Mouse (Mus musculus) heart, postnatal 0 days (tissue): Measurements from ENCODE around the gene Atp6v1g3.

Source experiments
- CTCF ChIP-seq: IDR thresholded peaks from 2 replicates; pipeline ENCODE4 v1.5.1; 2016; ENCODE audit warnings: antibody characterized with exemption, control low read depth, low read depth
- EP300 ChIP-seq: IDR thresholded peaks from 2 replicates; pipeline ENCODE4 v1.6.1; 2016; ENCODE audit warnings: antibody characterized with exemption, low read depth

DNA sequence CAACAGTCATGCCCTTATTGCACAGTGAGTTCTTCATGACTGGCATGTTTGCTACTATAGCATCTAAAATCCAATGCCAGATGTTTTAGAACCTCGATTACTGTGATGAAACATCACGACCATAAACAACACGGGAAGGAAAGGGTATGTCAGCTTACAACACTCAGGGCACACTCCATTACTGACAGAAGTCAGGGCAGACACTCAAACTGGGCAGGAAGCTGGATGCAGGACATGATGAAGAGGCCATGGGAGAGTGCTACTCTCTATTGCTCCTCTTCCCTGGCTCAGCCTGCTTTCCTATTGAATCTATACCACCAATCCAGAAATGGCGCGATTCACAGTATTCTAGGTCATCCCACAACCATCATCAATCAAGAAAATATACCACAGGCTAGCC, 28.4 kb downstream of the Atp6v1g3 start:
- TF ChIP-seq EP300 (no peak), CTCF (no peak)
